Mouse (Mus musculus): ENCODE data around the gene Bicdl1.

Bicdl1 gene

DNA sequence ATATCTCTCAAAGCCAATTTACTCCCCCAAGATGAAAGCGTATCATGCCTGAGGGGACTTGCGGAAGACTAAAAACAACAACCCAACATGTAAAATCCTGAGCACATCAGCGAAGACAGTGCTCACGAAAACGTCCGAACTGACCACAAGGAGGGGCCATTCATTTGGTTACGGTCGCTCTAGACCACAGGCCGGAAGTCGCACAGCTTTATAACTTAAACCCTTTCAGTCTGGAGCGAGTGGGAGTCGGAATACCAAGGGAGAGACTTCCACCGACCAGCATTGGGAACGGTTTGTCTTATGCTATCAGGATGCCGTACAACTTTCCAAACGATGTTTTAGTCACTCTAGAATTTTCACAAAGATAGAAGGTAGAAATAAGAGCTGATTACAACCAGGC is 5.4 kb downstream of the Bicdl1 start:
- DNase-seq (ENCODE audit: low spot score): no peak

DNA sequence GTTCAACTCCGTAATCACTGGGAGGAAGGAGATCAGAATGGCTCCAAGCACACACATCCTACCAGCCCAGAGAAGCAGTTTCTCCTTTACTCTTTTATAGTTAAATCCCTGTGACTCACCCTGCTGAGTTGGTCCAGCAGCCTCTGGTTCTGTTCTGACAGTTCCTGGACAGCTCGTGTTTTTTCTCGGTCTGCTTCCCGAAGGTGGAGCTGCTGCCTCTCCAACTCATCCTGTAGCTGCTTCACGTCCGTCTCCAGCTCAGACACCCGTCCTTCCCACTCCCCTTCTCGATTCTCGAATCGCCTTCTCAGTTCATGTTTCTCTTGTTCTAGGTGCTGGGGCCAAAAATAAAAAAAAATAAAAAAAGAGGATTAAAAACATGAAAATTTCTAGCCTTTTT is 7.0 kb downstream of the Bicdl1 start:
- DNase-seq (ENCODE audit: low spot score): no peak

DNA sequence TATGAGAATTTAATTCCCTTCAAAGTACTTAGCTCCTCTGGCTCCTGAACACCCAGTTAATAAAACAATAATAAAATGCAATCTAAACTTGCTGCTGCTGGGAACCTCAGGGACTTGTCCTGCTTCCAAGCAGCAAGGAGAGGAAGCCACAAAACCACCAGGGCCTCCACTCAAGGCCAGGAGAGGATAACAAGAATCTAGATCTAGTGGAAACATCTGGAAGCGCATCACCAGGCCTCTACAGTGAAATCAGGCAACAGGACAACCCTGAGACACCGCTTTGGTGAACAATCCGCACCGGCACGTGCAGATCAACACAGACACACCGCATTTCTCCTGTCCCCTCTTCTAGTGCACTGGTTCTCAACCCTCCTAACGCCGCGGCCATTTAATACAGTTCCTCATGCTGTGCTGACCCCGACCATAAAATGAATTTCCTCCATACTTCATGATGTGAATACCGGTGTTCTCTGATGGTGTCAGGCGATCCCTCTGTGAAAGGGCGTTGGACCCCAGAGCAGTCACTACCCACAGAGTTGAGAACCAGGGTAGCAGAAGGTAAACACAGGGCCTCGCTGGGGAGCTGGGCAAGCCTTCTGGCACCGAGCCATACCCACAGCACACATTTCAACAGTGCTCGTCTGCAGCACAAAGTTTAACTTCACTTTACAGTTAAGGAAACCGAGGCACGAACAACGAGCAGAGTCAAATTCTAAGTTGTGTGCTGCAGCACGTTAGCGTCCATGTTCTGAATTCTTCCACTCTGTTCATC is 9.0 kb downstream of the Bicdl1 start:
- DNase-seq (ENCODE audit: low spot score): no peak

DNA sequence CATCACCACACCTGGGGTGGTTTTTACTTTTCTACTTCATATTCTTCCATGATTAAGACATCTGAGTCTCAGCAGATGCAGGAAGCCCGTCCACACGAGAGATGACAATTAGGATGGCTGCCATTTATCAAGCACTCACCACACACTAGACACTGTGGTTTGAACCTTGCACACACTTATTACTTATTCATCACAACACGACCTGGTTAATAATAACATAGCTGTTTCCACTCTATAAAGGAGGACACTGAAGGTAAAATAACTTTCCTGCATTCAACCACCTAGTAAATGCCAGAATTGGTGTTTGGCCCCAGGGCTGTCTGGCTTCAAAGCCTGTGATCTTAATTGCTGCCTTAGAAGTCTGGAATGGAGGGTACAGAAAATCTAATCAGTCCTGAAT is 10.7 kb downstream of the Bicdl1 start:
- DNase-seq (ENCODE audit: low spot score): no peak

DNA sequence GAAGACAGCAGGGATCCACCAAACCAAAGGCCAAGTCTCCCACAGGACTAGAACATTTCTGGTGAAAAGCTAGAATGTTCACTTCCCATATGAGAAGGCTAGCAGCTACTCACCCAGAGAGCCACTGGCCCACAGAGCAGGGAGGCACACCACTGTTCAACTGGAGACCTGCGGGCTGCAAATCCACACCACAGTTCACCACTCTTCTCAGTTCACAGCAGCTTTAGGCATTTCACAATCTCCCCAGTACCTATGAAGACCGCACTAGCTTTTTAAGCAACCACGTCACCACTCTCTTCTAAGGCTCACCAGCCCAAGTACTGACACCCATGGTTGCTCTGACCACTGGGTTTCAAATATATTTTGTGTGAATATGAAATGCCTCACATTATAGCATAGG is 13.7 kb downstream of the Bicdl1 start:
- no peak for DNase-seq (ENCODE audit: low spot score)

DNA sequence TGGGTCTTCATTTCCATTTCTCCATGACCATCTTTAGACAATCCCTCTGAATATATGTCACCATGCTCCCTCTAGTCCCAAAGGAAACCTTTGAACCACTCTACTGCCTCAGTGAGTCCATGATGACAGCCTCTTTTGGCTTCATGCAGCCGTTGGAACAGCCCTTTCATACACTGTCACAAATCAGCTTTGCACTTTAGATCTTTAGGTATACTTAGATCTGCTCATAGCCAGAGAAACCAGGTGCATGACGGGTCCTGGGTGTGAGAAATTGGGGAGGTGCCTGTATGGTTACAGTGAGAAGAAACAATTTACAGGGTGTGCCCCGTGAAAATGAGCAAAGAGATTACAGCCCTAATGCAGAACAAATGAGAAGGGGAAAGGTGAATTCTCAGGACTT is 14.3 kb downstream of the Bicdl1 start:
- DNase-seq (ENCODE audit: low spot score): no peak

DNA sequence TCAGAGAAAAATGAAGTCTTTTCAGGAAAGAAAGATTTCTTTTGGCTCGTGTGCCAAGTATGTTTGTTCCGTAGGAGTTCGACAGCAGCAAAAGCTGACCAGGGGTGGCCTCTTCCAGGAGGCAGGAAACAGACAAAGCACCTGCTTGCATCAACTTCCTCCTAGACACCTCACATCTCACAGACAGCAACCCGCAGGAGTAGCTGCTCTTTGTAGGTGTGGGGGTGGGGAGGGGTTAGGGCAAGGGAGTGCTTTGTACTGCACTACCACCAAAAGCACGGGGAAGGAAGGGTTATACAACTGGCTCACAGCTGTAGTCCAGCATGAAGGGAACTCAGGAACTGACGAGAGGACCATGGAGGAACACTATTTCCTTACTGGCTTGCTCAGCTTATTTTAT is 15.0 kb downstream of the Bicdl1 start:
- no peak for DNase-seq (ENCODE audit: low spot score)

DNA sequence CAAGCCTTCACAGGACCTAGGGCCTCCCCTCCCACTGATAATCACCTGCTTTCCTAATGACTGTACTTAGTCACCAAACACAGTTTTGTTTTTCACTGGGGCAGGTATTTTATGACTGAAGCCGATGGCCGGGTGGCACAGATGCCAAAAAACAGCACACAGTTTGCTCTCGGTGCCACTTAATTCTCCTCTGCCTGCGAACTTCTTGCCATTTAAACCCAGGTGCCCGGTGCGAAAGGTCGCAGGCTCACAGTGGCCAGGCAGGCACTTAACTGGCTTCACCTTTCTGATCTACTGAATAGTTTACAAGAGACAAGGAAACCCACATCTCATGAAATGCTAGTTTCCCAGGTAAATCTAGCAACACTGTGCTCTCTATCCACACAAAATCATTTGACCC is 16.7 kb downstream of the Bicdl1 start:
- no peak for DNase-seq (ENCODE audit: low spot score)

DNA sequence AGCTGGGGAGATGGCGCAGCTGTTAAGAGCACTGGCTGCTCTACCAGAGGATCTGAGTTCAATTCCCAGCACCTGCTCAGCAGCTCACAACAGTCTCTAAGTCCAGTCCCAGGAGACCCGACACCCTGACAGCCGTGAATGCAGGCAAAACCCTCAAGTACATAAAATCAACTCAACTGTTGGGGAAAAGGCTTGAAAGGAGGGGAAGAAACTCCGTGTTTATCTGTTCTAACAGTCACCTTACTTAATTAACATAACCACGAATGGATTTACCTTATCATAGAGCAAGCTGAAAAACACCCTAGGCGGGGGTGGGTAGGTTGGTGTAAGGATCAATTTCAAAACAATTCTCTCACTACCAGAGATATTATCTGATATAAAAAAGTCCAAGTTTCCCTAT is 18.9 kb downstream of the Bicdl1 start:
- DNase-seq (ENCODE audit: low spot score): no peak

DNA sequence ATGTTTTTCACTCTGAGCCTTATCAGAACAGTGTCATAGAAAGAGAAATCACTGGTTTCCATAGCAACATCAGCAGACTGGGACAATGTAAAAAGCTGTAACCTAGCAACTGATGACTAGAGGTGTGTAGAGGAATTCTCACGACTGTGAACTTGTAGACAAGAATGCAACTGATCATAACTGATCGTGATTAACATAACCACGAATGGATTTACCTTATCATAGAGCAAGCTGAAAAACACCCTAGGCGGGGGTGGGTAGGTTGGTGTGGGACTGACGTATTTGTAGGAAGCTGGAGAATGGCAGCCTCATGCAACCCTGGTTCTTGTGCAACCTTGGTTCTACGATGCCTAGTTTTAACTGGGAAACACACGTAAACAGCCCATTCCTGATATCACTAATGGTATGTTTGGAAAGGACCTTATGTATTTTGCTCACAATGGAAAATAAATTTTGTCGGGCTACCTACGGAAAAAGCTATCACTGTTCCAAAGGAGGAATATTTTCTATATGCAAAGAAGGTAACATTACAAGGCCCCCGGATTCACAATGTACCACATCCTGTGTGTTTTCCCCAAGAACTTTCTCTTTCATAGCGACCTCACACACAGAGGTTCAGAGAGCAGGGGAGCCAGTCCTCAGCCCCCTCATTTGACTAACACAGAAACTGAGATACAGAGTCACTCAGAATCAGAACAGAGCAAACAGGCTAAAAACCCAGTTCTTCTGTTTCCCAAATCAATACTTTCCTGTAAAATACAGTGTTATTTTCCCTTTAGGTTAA is 19.6 kb downstream of the Bicdl1 start:
- no peak for DNase-seq (ENCODE audit: low spot score)

DNA sequence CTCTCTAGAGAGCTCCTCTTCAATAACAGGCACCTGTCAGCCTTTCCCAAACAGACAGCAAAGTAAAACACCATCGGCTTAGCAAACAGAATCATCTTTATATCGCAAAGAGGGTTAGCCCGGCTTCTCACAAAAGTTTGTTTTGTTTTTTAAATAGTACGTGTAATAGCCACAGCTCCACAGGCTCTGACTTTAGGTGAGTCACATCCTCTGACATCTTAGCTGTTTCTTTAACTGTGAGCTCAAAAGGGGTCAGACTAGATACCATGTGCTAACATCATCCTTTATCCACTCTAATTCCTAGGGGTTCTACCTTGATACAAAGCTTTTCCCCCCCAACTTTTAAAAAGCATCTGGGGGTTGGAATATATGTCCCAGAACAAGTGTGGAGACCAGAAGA is 21.2 kb downstream of the Bicdl1 start:
- no peak for DNase-seq (ENCODE audit: low spot score)

DNA sequence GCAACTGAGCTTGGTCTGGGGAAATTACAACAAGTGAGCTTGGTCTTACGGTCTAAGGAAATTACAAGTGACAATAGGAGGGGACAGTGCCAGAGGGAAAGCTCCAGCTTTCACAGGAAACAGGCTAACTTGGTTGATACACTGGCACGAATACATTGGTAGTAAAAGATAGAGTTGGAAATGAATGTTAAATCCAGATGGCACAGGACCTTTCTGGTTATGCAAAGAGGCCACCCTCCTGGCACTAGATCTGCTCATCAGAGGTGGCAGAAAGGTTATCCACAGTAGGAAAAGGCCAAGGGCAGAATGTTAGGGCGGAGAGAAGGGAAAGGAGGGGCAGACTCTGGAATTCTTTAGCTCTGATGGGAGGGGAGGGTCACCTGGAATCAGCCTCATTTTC is 22.5 kb downstream of the Bicdl1 start:
- DNase-seq (ENCODE audit: low spot score): no peak

DNA sequence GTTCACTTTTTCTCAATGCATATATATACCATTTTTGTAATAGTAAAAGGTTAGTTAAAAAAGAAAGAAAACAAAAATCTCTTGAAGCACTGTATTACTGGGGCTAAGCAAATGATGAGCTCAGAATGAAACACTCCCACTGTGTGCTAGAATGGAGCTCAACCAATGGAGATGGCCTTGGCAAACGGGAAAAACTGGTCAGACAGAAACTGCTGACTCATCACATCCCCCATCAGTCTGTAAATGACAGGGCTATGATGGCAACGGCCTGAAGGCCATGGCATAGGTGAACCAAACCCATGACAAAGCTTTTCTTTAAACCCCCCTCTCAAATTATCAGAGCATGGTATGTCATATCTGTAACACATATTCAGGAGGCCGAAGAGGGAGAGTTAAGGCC is 29.4 kb downstream of the Bicdl1 start:
- no peak for DNase-seq (ENCODE audit: low spot score)

DNA sequence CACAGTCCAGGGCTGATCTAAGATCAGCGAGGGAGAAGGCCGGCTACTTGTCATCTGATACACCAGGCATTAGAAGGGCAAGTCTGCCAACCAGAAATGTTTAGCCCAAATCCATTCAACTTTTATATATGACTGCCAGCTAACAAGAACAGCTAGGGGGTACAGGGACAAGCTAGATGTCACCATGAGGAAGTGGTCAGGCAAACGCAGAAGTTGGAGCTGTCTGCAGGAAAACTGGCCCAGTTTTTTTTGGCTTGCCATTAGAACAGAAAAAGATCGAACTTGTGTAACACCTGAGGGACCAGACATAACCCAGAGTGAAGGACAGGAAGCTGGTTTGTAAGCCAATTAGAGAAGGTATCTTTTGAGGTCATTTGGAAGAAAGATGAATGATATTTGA is 30.2 kb downstream of the Bicdl1 start:
- no peak for DNase-seq (ENCODE audit: low spot score)

DNA sequence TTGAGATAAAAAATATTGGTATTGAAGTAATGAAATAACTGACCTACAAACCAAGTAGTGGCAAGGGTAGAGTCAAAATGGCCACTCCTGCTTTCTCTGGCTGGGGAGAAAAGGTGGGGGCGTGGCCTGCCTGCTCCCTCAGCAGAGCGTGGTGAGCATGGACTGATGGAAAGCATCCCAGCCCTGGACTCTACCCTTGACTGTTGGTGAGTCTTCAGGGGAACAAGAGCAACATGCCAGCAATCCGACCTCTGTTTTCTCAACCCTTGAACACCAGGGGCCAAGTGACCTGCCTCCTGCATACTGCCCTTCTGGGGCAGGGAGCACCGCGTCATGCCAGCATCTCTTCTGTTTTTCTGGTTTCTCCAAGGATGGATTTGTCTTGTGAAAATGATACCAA is 34.6 kb downstream of the Bicdl1 start:
- DNase-seq (ENCODE audit: low spot score): no peak

DNA sequence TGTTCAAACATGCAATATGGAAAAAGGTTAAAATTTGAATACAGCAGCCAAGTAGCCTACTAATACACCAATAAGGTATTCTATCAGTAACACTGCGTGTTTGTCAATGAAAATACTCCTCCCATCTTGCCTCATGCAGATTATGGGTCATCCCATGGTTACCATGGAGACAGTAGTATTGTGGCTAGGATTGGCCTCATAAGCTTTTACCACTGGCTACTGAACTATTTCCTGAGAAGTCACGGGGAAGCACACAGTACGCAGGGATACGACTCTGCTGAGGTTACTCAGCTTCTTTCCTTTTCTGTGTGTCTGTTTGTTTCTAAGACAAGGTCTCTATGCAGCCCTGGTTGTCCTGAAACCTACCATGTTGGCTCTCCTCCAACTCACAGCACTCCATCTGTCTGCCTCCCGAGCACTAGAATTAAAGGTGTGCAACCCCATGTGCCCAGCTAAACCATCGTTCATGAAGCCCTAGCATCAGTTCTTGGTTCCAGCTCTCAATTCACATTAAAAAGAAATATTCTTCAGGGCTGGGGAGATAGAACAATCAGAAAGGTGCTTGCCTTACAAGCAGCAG is 36.1 kb downstream of the Bicdl1 start:
- DNase-seq (ENCODE audit: low spot score): no peak

DNA sequence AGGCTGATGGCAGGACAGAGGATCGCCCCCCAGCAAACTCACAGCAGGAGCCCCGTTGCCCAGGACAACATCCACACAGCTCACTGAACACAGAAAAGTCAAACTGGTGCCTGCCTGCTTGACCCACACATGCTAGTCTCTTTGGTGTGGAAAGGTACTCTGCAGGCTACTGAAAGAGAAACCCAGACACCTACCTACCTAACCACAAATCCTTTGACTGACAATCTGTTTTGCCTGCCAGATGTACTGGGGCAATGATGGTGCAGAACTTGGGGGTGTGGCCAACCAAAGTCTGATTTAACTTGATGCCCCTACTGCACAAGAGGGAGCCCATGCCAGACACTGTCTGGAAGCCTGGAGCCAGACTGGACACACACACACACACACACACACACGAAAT is 38.1 kb downstream of the Bicdl1 start:
- DNase-seq (ENCODE audit: low spot score): no peak

DNA sequence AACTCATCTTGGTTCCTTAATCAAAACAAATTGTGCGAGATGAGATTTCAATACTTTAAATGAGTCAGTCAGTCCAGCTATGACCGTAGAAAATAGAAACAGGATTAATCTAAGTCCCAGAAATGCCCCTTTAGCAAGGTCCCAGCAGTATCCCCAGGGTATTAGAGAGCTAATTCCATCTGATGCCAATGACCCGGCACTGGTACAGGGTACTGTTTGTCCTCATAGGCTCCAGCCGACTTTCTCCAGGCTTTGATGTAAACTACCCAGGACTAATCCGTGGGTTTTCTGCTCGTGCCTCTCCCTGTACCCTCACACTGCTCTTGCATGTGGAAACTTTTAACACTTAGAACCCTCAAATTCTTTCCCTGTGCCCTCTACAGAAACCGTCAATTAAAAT is 44.7 kb downstream of the Bicdl1 start:
- no peak for DNase-seq (ENCODE audit: low spot score)

DNA sequence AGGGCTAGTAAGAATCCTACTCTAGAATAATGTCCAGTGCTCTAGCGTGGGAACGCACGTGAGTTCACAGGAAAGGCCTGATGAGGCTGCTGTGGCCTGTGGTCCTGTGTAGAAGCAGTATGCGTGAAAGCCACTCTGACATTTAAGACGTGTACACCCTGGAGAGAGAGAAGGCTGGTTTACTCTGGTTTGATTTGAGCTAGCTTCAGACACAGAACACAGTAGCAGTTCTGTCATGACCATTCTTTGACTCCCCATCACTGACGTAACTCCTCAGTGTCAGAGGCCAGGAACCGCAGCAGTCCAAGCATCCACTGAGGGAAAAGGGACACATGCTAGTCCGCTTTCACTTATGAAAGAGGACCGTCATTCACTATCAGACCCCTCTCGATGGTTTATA is 46.3 kb downstream of the Bicdl1 start:
- no peak for DNase-seq (ENCODE audit: low spot score)

DNA sequence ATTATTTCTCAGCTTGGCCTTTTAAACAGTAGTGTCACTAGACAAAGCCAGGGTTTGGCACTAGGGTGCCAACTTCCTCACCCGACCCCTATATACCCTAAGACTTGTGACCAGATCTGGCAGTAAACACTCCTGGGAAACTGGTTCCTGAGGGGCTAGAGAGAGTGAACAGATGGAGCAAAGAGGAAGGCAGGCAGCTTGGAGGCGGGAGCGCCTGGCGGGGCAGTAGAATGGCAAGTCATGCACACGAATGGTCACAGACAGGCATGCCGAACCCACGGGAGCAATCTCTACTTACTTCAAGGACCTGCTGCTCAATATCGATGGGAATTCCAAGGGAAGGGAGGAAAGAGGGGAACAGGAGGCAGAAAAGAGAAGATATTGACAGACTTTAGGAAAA is 59.6 kb downstream of the Bicdl1 start:
- DNase-seq (ENCODE audit: low spot score): no peak

DNA sequence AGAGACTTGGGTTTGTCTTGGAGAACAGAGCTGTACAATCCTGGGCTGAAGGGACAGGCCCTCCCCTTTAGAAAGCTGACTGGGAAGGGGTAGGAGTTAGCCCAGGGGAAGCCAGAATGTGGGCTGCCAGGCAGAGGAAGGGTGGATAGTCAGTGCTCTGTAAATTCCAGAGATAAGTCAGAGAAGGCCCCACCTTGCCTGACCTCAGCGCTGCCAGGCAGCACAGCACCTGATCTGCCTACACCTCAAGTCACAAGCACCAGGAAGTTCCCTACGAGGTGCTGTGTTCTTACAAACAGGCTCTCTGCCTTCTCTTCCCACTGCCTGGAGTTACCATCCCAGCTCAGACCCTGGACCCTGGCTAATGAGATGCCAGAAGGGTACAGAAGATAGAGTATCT is 61.0 kb downstream of the Bicdl1 start:
- no peak for DNase-seq (ENCODE audit: low spot score)

DNA sequence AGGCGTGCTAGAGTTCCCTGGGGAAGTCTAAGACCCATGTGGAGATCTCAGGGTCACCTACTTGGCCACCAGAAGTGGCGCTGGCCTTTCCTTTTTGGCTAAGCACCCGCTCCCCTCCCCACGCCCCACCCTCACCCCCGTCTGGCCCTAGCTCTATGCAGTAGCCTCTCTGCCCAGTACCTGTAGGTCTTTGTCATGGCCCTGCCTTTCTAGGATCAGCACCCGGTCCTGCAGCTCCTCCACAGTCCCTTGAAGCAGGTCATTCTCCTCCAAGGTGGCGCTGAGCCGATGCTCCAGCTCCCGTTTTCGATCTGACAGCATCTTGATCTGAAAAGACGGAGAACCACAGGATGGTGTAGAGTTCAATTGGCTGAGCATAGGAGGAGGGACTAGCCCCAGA is 61.4 kb downstream of the Bicdl1 start:
- DNase-seq (ENCODE audit: low spot score): no peak

DNA sequence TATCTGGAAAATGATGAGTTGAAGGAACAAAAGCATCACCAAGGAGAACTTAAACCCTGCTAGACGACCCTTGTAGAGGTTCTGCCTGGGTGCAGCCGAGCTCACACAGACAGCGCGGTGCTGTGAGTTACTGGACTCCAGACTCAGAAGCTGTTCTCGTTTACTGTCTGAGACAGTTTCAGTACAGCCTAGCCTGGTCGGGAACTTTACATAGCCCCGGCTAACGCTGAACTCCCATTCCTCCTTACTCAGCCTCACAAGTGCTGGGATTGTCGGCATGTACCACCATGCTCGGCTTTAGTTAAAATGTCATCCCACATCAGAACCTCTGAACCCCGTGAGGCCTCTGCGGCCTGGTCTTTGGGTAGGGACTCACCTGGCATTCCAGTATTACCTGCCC is 62.4 kb downstream of the Bicdl1 start:
- no peak for DNase-seq (ENCODE audit: low spot score)

DNA sequence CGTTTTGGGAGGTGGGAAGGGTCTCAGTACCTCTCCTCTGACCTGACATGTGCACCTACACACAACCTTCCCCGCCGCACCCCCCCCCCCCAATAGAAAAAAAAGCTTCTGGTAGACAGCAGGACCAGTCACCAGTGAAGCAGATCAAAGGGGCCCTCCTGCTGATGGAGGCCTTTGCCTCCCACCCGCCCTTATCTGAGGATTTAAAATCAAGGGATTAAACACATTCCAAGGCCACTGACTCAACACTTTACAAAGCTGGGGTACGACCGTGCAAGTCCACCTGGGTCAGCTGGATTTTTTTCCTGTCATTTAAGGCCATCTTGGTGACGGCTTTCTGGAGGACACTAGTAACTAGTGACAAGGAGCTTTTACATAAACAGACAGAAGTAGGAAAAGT is 63.5 kb downstream of the Bicdl1 start:
- DNase-seq (ENCODE audit: low spot score): no peak
